Mouse (Mus musculus): Measurements from ENCODE around the gene Ppp1r14c. TPM values are rescaled to one million over a fixed set of nuclear protein-coding genes. Genes with fewer than 3 reads are reported as not detected.

Ppp1r14c gene
- polyA plus RNA-seq, 1 experiment from 2014 or later = 92.5 TPM

- Histone ChIP-seq H3K9me3 (no peaks in the 10 kb centered on the region), H3K27ac (peak overlapping the region; percentile 44; the same call in 1 of the 2 replicates), H3K4me1 (peaks cover 15% of the 10 kb centered on the region), H3K27me3 (ENCODE audit: insufficient read depth, poor library complexity, severe bottlenecking) (no peaks in the 10 kb centered on the region), H3K36me3 (no peaks in the 10 kb centered on the region), H3K4me3 (no peak overlapping the region)
- DNase-seq (ENCODE audit: low spot score) = no peak
- 72% methylated on average over 2 of the region's 2 CpGs for WGBS
Measured at GRCm38 (mm10) chr10:3508222-3508588, 142.3 kb downstream of the Ppp1r14c start.

DNA sequence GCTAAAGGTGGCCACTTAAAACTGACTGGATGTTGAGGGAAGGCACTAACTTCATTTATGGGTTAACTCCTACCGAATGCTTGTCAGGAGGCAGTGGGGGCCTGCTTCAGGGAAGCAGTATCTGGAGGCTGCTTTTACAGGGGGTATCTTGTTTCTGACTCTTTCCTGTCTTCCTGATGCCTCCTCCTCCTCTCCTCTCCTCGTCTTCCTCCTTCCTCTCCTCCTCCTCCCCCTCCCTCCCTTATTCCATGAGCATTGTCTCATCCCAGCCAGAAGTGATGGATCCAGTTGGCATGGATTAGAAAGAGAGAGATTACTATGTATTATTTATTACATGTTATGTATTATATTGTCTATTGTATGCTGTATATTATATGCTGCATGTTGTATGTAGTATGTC, 142.9 kb downstream of the Ppp1r14c start:
- no peaks in the 10 kb centered on the region for H3K9me3 ChIP-seq
- H3K27me3 ChIP-seq (ENCODE audit: insufficient read depth, poor library complexity, severe bottlenecking) = no peaks in the 10 kb centered on the region
- H3K4me1 ChIP-seq = peaks cover 15% of the 10 kb centered on the region
- H3K27ac ChIP-seq = no peak overlapping the region
- H3K4me3 ChIP-seq = no peak overlapping the region
- WGBS = 50% methylated on average over 2 of the region's 2 CpGs
- H3K36me3 ChIP-seq = no peaks in the 10 kb centered on the region
- no peak for DNase-seq (ENCODE audit: low spot score)

DNA sequence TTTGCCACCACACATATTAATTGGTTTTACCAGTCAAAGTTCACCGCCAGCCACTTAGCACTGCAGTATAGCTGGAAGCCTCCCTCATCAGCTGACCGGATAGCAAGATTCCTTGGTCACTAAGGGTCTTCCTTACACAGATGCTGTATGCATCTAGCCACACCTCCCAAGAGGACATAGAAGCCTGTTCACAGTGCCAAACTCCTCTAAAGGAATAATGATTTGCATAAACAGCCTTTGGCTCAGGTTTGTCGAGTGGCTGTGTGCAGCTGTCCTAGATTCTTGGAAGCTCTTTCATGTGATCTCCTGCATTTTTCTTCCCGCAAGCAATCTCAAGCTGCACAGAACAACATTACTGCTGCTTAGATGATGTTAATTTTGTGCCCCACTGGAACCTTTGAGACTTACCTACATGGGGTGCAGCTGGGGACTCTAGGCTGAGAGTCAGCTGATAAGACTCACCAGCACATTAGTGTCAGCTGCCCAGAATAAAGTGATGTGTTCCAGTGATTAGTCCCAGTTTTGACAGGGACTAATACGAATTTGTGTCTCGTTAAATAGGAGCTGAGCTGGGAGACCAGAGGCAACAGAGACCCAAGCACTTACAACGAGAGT, 143.9 kb downstream of the Ppp1r14c start:
- no peak overlapping the region for H3K27ac ChIP-seq
- 54% methylated on average over 7 of the region's 7 CpGs for WGBS

DNA sequence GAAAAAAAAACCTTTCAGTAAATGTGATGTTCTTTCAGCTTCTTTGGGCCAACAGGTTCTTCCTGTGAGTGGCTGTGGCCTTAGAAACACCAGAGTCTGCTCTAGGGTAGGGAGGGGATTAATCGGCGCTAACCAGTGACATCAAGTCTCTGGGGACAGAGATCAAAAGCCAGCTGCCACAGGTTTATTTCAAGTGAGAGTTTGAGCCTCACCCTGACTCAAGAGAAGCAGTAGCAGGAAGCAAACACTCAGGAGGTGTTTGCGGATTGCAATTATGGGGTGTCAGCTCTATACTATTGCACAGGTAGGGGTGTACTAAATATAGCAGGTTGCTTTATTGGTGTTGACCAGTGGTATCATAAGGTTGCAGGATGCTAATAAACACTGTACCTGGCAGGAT, 144.6 kb downstream of the Ppp1r14c start:
- DNase-seq (ENCODE audit: low spot score) = no peak
- H3K36me3 ChIP-seq = no peaks in the 10 kb centered on the region
- H3K4me1 ChIP-seq = peaks cover 21% of the 10 kb centered on the region
- H3K4me3 ChIP-seq = no peak overlapping the region
- no peaks in the 10 kb centered on the region for H3K9me3 ChIP-seq
- H3K27me3 ChIP-seq (ENCODE audit: insufficient read depth, poor library complexity, severe bottlenecking) = no peaks in the 10 kb centered on the region
- WGBS = 44% methylated on average over 3 of the region's 3 CpGs
- H3K27ac ChIP-seq = no peak overlapping the region; the same call in 1 of the 2 replicates

More for the DNA sequence above, 143.9 kb downstream of the Ppp1r14c start:
- Histone ChIP-seq H3K9me3 (no peaks in the 10 kb centered on the region), H3K27me3 (ENCODE audit: insufficient read depth, poor library complexity, severe bottlenecking) (no peaks in the 10 kb centered on the region), H3K36me3 (no peaks in the 10 kb centered on the region), H3K4me1 (peaks cover 20% of the 10 kb centered on the region), H3K4me3 (no peak overlapping the region)
- no peak for DNase-seq (ENCODE audit: low spot score)

- H3K4me1 ChIP-seq = peaks cover 27% of the 10 kb centered on the region
- DNase-seq (ENCODE audit: low spot score) = no peak
- no peak overlapping the region for H3K27ac ChIP-seq
- no peaks in the 10 kb centered on the region for H3K9me3 ChIP-seq
- no peaks in the 10 kb centered on the region for H3K27me3 ChIP-seq (ENCODE audit: insufficient read depth, poor library complexity, severe bottlenecking)
- H3K4me3 ChIP-seq = no peak overlapping the region
- H3K36me3 ChIP-seq = no peaks in the 10 kb centered on the region
- 79% methylated on average over 3 of the region's 3 CpGs for WGBS
Measured at GRCm38 (mm10) chr10:3511401-3511800, 145.5 kb downstream of the Ppp1r14c start.

DNA sequence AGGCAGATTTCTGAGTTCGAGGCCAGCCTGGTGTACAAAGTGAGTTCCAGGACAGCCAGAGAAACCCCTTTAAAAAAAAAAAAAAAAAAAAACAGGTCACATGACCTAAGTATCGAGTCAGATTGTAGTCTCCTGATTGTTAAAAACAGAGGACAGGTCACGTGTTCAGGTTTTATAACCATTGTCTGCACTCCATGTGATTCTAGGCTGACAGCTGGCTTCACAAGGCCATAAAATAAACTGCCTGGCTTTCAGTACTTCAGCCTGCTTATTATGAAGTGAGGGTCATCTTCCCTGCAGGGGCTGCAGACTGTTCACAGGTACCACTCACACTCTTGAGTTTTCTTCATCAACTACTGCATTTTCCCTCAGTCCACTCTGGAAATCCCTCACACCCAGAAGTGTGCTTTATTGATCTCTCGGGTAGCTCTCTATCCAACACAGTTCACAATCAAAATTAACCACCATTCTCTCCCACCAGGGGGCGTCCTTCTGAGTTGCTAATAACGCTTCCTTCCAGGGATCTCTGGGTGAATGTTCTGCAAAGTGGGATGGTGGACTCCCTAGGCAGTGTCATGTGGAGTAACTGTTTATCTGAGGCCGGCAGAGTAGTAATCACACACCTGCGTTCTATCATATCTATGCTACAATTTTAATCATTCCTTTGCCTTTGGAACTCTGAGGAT, 146.9 kb downstream of the Ppp1r14c start:
- Histone ChIP-seq H3K9me3 (no peaks in the 10 kb centered on the region), H3K27me3 (ENCODE audit: insufficient read depth, poor library complexity, severe bottlenecking) (no peaks in the 10 kb centered on the region), H3K4me3 (no peak overlapping the region), H3K36me3 (no peaks in the 10 kb centered on the region), H3K27ac (no peak overlapping the region), H3K4me1 (peaks cover 30% of the 10 kb centered on the region)
- DNase-seq (ENCODE audit: low spot score) = no peak
- WGBS = 73% methylated on average over 8 of the region's 8 CpGs

DNA sequence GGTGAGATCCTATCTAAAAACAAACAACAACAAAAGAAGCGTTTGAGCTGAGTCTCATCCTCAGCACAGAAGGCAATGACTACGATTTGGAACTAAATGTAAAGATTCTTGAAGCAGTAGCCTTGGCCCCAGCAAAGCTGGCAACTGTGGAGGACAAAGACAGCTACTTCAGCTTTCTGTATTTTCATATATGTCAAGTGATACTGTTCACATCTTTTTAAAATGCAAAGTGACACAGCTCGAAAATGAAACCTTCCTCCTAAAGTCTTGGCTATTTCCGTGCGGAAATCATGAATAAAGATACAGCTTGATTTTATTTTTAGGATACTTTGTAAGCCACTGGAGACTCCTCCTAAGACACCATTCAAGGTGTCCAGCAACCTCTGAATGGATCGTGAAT, 148.1 kb downstream of the Ppp1r14c start:
- no peak for DNase-seq (ENCODE audit: low spot score)
- Histone ChIP-seq H3K36me3 (no peaks in the 10 kb centered on the region), H3K27ac (no peak overlapping the region), H3K4me3 (no peak overlapping the region), H3K27me3 (ENCODE audit: insufficient read depth, poor library complexity, severe bottlenecking) (no peaks in the 10 kb centered on the region), H3K9me3 (no peaks in the 10 kb centered on the region), H3K4me1 (peaks cover 27% of the 10 kb centered on the region)
- 60% methylated on average over 6 of the region's 6 CpGs for WGBS

Small RNAs within 50 kb of the gene (microRNA-seq; reads per million reads assigned to microRNA genes)
- gene Gm24482 = not detected

Other genes starting within 250 kb of the Ppp1r14c start
- not detected in 2 replicates for gene H60c, start 98.3 kb upstream of the Ppp1r14c start, polyA plus RNA-seq (2016; fragmentation: Nextera tagmentation; extraction: Ambion mirVana)
- 0.47 and 0.57 TPM in 2 replicates for gene Iyd, start 174.2 kb downstream of the Ppp1r14c start, polyA plus RNA-seq (2016; fragmentation: Nextera tagmentation; extraction: Ambion mirVana)